Mouse (Mus musculus) right cerebral cortex, postnatal 36 days (tissue): ENCODE measurements around the gene Jak3.

Source experiments
- DNase-seq, 2 experiments: peaks; one replicate each; pipeline ENCODE4 v3.0.0; 2022; ENCODE audit warnings: low spot score in 2 of 2, mixed read lengths in 1 of 2

Jak3 gene

GRCm38 (mm10) chr8:71676020-71676741 lies at the start of gene Jak3:
TSS of gene Jak3 (plus strand) at chr8:71676296.
- no peak for DNase-seq

DNA sequence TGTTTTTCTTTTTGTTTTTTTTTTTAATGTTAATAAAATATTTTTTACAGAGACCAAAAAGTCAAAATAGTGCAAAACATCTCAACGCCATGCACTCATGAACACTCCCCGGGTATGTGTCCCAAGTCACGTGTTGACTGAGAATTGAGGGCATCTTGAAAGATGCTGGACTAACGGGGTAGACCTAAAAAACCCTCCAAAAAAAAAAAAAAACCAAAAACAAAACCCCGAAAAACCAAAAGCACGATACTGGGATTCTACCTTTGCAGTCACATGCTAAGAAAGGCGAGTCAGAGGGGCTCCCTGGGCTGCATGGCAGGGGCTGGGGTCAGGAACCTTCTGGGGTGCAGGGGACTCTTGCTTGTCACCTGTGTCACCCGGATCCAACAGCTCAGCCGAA lies 49.3 kb upstream of the Jak3 start:
- no peak for DNase-seq

- no peak for DNase-seq
Observed at GRCm38 (mm10) chr8:71627265-71628099, 48.6 kb upstream of the Jak3 start.

- no peak for DNase-seq
Observed at GRCm38 (mm10) chr8:71628396-71629095, 47.5 kb upstream of the Jak3 start.

DNA sequence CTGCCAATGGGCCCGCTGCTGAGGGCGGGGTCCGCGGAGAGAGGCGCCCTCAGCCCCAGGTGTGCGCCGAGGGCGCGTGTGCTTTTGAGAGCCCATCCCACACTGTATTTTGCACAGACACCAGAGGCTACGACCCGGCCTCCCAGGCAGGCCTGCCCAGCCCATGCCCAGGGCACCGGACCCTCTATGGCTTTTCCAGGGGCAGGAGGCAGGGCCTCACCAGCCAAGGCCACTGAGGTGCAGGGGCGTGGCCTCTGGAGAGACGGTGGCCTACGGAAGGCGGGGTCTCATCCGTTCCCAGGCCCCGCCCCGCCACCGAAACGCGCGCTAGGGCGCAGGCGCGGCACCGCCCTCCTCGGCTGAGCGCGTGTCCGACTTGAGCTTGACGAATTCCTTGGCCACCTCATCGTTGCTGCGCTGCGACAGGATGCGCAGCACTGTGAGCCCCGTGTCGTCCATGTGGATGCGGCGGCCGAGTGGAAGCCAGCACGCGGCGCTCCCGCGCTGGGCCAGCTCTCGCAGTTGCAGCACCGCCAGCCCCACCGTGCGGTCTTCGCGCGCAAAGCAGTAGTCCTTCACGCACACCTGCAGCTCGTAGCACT lies 46.9 kb upstream of the Jak3 start:
- DNase-seq, result peak; percentile 84 to 89

DNA sequence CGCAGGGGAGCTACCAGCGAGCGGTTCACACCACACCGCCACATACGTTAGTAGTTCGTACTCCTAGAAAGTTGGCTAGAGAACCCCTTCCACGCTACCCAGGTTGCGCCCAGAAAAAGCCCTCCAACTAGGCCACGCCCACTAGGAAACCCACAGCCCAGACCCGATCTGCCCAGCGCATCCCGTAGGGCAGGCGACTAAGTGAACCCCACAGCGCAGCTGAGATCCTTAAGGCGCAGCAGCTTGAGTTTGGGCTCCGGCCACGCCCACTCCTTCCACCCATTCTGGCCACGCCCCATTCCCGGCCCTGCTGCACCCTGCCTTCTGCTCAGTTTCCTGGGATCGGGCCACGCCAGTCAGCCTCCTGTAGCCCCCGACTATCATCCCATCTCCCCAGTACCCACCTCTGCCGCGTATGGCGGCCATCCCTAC lies 46.3 kb upstream of the Jak3 start:
- DNase-seq, result no peak

GRCm38 (mm10) chr8:71630761-71631160 lies 45.3 kb upstream of the Jak3 start:
- no peak for DNase-seq

DNA sequence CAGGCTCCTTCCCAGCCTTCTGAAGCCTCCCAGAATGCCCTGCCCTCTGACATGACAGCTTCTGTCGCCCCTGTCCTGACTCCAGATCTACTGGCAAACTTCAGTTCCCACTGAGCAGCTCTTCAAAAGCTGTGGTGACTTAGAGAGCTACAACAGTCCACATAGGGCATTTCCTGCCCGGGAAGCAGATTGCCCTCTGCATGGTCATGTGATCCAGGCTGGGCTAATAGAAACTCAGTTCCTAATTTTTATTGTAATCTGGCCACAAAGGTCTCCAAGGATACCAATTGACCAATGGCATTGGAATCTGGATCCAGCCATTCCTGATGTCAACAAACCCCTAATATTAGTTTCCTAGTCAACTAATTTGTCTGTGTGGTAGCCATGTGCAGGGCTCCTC lies 44.2 kb upstream of the Jak3 start:
- DNase-seq, result no peak

- no peak for DNase-seq
Observed at GRCm38 (mm10) chr8:71633164-71633563, 42.9 kb upstream of the Jak3 start.

- DNase-seq, result no peak
Observed at GRCm38 (mm10) chr8:71633981-71634667, 42.0 kb upstream of the Jak3 start.

- DNase-seq, result no peak
Observed at GRCm38 (mm10) chr8:71637149-71638095, 38.7 kb upstream of the Jak3 start.

- no peak for DNase-seq
Observed at GRCm38 (mm10) chr8:71638321-71638720, 37.8 kb upstream of the Jak3 start.

GRCm38 (mm10) chr8:71639318-71639717 lies 36.8 kb upstream of the Jak3 start:
- DNase-seq, result no peak

- DNase-seq, result no peak
Observed at GRCm38 (mm10) chr8:71645510-71645909, 30.6 kb upstream of the Jak3 start.

- no peak for DNase-seq
Observed at GRCm38 (mm10) chr8:71654600-71654999, 21.5 kb upstream of the Jak3 start.

DNA sequence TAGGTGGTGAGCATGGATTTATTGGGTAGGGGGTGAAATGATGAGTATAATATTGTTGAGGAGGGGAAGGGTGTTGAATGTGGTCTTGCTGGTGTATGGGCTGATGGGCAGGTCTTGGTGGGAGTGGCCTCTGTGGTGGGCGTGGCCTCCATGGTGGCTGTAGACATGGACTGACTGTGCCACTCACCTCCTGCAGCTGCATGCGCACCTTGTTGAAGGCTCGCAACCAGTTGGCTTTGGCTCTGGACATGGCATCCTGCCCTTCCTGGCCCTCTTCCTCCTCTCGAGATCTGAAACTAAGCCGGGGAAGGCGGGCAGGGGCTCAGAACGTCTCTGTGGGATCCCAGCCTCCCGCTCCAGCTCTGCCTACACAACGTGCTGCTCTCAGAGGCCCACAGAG lies 18.3 kb upstream of the Jak3 start:
- no peak for DNase-seq

DNA sequence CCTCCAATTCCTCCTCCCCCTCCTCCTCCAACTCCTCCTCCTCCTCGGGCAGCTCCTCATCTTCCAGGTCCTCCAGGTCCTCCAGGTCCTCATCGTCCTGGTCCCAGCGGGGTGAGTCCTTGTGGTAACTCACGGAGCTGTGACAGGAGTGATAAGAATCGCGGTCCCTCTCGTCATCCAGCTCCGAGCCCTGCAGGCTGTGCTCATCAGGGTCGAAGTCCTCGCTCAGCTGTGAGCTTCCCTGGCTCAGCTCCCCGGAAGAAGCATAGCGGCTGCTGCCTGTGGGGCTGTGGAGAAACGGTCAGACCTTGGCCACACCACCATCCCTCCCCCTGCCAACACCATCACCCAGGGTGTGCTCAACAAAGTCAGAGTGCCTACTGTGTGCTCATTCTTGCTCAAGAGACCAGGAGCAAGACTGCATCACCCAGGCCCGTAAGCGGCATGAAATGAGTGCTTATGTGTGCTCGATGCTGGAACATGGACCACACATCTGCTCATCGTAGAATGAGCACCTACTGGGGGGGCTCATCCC lies 17.5 kb upstream of the Jak3 start:
- no peak for DNase-seq

DNA sequence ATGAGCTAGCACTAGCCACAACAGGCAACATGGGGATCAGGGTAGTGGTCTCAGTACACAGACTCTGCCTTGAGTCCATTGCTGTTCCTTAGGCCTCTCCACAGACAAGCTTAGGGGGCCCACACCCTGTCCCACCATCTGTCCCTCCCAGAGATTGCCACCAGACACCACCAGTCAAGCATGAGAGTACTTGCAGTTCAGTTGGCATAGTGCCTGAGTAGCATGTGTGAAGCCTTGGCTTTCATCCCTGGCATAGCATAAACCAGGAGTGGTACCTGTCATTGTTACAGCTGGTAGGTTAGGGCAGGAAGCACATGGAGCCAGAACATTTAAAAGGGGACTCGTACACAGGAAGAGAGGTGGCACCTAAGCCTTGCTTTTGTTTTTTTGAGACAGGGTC lies 16.3 kb upstream of the Jak3 start:
- DNase-seq, result no peak

DNA sequence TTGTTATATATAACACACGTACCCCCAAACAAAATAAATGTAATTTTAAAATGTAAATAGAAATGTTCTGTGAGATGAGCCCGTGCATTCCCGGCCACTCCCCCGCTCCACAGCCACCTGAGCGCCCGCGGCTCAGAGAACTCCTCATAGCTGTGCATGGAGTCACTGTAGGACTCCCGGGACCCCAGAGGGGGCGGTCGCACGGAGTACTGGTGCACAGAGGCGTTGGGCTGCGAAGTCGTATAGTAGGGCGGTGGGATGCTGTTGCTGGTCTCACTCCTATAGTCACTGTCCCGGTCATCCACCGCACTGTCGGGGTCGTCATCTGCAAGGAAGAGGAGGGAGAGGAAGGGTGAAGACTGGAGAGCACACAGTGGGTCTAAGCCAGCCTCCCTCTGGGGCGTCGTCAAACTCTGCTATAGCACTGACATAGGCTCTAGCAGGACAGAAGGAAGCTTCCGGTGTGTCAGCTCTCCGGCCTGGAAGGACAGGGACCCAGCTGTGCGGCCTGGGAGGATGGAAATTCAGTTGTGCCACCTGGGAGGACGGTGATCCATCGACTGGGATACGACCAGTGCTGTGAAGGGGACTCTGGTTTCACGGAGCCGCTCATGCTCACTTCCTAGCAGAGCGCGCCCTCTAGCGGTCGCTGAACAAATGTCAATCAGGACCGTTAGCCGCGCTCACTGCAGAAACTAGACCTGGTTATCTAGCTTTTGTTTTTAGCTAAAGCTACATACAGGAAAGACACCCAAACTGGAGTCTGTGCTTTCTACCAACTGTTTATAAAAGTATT lies 15.6 kb upstream of the Jak3 start:
- DNase-seq, result peak; percentile 67 to 76
